Mouse (Mus musculus) thymus, postnatal 10 days (tissue): Measurements from ENCODE around the gene Tsen15.

ENCODE experiments used
- DNase-seq, 2 experiments: peaks; one replicate each; pipeline ENCODE4 v3.0.0; 2021; ENCODE audit warnings: low spot score in 2 of 2

The Tsen15 gene

DNA sequence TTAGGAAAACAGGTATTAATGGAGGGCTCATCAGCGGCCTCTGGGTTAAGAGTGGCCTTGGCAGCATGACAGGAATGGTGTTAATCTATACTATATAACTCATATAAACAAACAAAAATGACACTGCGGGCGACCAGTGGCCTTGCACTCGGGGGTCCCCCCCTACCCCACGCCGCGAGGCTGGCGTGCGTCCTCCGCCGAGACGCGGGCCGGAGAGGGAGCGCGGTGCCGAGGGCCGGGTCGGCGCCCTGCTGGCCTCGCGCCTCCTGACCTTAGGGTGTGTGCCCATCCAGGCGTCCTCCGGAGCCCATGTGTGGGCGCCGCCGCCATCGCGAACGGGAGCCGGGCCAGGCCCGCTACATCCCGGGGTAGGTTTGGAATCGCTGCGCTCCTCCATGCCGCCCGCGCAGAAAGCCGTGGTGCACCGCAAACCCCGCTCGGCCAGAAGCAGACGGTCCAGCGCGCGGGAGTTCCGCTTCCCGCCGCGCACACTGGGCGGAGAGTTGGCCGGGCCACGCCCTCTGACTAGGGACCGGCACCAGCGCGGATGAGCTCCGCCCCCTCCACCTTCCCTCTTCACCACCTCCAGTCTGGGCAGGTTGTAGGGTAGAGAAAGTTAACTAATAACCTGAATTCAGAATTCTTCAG is at the start of gene Tsen15:
Gene Tsen15 (minus strand): TSS at position 501 of the 648 bp plus-strand sequence.
- DNase-seq, result peak; percentile 65 to 77

DNA sequence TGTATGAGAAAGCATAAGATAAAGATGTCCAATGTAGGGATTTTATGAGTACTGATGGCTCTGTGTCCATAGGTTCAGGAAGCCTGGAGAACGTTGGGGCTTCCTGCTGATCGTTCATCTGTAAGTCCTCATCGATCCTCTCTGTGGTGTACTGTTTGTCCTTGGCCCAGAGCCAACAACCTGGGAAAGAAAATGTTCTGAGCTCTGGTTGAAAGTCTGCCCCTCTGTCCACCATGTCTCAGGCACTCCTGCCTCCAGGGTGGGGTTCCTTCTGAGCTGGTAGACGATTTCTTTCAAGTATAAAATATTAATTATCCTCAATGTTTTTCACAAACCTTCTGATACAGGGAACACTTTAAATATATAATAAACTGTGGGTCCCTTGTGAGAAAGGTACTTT is 47.7 kb upstream of the Tsen15 start:
- DNase-seq, result no peak

DNA sequence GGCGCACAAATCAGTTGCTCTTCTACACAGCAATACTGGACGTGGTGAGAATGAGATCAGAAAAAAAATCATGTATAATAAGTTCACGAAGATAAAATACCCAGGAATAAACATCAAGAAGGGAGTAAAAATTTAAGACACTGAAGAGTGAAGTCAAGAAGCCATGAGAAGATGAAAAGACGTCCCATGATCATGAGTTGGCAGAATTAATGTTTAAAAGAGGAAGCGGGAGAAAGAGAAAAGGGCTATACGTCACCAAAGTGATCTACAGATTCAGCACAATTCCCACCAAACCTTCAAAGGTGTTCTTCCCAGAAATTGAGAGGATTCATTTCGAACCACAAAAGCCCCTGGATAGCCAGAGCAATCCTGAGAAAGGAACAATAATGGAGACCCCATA is 43.3 kb upstream of the Tsen15 start:
- no peak for DNase-seq

DNA sequence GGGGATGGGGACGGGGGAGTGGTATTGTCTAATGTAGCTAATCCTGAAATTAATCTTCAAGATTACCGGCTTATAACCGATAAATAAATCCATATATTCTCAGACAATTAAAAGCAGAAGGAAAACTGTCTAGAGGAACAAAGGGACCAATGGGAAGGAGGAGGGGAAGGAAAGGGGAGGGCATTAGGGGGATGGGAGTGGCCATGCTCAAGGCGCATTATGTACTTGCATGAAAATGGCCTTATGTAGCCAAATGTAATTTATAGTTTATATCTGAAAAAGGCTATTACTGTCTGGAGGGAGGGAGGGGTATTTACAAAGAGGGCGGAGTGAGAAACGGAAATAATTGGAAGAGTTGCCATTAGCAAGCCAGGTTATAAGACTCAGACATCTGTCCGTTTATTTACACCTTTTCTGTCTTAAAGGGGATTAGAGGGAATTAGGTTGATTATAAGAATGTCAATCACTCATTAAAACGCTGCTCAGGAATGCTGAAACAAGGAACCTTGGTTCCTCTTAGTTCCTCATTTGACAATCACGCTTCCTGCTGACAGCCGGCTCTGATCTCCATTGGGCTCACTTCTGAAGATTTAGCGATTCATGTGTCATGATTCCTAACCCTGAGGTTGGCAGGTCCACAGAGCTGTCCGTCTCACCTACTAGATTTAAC is 41.6 kb upstream of the Tsen15 start:
- no peak for DNase-seq

DNA sequence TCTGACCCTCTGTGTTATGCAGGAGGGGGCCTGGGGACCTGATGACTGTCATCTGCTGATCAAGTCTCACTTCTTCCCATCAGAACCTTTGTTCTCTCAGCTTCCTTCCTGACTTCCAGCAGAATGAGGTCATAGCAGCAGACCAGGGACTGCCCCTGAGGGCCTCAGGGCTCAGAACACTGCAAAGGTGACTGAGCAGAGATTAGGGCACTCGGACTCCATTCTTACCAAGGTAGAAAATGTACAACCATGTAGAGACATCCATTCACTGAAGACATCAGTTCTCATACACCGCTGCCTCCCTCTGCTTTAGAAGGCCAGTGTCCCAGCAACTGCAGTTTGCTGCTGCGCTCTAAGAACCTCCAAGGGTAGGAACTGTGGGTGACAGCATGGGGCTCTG is 36.6 kb upstream of the Tsen15 start:
- DNase-seq, result no peak

DNA sequence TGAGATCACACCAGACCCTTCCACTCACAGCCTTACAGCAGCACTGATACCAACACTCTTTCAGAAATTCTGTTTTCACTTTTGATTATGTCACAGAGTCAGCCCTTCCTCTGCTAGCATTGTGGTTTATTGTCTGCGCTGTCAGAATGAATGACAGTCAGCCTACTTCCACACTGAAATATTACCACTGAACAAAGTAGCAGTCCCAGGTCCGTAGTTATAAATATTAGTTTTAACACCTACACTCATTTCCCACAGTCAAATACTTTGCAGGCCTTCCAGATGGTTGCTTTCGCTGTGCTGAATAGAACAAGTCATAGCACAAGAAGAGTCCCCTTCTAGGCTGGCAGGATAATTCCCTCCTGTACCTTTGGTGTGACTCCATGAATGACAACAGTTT is 35.8 kb upstream of the Tsen15 start:
- DNase-seq, result no peak

DNA sequence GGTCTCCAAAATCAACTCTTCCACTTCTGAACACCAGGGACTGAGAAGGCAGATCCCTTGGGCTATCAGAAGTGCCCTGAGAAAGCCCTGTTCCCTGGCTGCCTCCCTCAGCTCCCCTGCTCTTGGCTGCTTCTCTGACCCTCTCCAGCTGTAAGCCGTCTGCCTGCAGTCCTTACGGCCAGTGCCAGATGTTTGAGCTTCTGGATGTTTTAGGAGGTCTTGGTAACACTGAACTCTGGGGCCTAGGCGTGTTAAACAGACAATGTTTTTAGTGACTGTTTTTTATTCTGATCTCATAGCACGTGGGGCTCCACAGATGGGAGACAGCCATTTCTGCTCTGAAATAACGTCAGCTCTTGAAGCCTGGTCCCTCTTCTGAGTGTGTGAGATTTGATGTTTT is 31.1 kb upstream of the Tsen15 start:
- DNase-seq, result no peak

DNA sequence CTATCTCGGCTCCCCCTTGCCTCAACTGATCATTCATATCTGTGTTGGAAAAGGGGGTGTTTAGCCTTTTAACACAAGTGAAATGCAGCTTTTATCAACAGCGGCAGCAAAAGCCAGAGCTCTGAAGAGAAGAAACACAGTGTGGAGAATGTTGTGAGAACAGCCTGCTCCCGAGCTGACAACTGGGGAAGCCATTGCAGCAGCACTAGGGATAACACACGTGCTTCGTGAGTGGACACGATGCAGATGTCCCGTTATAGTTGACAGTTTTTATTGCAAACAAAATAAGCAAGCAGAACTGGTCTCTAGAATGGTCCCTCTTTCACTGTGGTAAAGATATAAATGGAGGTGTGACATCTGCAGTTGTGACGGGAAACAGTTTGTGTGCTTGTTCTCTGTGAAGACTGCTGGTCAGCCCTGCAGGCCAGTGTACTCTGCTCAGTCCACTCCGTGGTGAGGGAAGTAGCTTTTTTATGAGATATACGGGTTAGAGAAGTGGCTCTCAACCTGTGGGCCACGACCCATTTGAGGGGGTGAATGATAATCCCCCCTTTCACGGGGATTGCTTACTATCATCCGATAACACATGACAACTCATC is 29.9 kb upstream of the Tsen15 start:
- DNase-seq, result no peak

DNA sequence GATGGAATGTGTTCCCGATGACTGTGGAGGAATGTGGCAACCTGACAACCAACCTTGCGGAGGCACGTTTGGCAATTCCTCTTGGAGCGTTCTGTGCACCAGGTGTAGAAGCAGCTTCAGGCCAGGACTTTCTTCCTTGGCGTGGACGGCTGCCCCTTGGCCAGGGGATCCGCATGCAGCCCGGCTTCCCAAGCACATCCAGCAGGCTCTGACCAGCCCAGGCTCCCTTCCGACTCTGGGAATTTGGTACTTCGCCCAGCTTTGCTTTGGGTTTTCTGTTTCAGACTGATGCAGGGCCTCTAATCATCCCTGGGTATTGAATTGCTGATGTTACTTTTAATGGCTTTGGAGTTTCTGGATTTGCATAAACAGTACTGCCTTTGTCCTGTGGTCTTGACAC is 28.0 kb upstream of the Tsen15 start:
- DNase-seq, result no peak

DNA sequence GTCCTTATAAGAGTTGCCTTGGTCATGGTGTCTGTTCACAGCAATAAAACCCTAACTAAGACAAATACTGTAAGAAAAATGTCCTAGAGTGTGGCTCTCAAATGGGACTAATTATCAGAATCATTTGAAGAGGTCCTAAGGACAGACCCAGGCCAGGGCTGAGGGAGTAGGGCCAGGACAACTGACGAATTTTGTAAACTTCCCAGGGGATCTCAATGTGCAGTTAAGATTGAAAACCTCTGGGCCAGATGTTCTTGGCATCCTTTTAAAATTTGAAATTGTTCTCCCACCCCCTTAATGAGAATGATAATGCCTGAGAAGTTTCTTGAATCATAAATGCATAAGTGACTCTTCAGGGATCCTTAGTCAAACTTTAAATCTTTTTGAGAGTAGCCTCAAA is 27.5 kb upstream of the Tsen15 start:
- no peak for DNase-seq

DNA sequence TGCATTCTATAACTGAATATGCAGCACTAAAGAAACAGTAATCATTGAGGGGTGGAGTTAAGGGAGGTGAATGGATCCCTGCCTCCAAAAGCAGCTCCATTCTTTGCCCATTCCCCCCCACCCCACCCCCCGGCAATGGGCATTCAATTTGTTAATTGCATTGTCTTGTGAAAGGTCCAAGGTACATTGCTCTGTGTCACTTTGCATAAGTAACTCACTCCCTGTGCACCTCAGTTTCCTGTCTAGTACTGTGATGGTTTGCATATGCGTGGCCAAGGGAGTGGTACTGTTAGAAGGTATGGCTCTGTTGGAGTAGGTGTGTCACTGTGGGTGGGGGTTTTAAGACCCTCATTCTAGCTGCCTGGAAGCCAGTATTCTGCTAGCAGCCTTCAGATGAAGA is 26.6 kb upstream of the Tsen15 start:
- DNase-seq, result no peak

DNA sequence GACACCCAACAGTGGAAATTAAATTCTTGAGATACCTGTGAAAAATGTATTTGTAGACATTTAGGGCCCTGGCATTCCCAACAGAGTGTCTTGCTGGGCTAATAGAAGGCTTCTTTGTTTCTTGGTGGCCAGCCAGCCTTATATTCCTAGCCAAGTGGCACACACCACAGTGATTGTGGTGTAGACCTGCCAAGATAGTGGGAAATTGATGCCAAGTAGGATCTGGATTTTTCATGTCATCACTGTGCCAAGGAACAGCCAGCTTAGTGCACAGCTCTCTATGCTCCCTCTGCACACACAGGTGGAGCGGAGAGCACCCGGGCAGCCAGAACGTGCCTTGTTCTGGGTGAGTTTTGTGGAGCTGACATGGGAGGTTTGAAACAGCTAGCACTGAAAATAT is 24.2 kb upstream of the Tsen15 start:
- DNase-seq, result no peak

DNA sequence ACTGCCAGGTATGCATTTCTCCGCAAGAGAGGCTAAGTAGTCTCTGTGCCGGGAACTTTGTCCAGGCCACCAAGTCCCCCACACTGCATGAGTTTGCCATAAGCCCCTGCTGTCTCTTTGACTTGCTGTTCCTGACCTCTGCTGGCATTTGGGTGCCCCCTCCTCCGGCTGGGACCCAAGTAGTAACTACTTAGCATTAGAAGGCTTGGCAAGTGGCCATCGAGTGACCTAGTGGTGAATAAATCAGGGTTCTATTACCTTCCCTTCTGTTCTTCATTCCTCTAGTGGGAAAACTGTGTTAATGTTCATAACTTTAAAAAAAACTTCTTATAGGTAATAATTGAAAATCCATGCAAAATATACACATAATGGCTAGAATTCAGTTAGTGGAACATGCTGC is 22.9 kb upstream of the Tsen15 start:
- no peak for DNase-seq

DNA sequence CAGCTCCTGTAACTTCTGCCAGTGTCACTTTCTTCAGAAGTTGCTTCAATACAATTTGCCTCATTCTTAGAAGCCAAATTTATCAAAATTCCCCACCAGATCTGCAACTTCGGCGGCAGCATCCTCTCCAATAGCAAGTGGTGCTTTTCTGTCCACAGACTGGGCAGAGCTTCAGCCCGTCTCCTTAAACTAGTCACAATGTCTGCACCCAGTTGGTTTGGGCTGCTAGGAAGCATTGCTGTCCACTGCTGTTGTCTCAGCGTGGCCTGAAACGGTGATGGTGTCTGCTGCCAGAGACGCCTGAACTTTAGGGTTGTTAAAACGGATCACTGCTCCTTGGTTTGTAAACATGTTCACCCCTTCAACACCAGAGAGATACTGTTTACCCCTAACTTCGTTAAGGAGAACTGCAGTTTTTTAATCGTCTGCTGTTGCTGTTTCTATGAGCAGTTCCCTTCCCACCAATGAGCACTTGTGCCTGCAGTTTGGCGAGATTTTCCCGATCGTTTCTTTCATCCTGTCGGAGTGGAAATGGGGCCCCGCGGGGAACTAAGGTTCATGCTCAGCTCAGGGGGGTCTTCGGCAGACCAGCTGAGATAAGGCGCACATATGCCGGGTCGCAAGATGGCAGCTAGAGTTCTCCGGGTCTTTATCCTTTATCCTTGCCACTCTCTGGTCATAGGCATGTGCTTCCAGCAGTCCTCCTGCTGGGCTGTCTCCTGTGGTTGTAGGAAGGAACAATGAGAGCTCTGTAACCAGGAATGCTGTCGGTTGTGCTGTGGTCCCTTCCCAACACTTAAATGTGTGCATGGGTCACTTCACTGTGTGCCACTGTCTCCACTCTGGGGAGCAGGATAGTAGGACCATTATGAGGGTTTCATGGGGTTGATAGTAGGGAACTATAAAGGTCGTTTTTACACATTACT is 20.8 kb upstream of the Tsen15 start:
- DNase-seq, result no peak

DNA sequence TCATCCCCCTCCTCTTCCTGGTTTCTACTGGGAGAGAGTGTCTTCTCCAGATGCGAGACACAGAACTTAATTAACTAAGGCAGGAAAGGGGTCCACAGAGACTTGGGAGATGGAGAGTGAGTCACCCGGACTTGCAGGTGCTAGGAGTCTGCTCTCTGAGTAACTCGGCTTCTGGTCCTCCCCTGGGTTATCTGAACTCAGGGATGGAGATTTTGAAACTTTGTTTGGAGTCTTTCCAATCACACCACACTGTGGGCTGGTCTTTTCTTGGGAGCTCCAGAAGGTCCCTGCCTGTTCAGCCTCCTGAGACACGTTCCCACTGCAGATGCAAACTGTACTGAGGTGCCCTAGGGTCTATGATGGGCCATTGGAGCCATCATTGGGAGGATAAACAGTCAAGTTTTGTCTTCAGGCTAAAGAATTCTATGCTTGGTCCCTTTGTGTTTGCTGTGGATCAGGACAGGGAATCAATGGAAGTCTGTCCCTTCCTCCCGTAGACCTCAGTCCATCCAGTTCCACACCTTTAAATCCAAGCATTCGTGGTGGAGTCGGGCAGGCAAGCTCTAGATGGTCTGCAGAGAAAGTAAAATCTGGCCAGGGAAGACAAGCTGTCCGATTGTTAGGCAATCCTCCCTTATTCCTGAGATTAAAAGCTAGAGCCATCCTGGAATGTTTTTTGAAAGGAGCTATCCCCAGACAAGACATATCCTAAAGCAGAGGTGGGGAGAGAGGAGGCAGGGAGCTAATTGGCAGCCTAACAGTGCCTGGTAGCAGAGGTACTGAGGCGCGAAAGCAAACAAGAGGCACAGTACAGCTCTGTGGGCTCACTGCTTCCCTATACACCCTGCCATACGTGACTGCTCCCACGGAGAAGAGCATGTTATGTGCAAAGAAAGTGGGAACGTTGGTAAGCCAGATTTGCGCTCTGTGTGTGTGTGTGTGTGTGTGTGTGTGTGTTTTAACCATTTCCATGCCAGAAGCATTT is 14.4 kb upstream of the Tsen15 start:
- DNase-seq, result no peak

DNA sequence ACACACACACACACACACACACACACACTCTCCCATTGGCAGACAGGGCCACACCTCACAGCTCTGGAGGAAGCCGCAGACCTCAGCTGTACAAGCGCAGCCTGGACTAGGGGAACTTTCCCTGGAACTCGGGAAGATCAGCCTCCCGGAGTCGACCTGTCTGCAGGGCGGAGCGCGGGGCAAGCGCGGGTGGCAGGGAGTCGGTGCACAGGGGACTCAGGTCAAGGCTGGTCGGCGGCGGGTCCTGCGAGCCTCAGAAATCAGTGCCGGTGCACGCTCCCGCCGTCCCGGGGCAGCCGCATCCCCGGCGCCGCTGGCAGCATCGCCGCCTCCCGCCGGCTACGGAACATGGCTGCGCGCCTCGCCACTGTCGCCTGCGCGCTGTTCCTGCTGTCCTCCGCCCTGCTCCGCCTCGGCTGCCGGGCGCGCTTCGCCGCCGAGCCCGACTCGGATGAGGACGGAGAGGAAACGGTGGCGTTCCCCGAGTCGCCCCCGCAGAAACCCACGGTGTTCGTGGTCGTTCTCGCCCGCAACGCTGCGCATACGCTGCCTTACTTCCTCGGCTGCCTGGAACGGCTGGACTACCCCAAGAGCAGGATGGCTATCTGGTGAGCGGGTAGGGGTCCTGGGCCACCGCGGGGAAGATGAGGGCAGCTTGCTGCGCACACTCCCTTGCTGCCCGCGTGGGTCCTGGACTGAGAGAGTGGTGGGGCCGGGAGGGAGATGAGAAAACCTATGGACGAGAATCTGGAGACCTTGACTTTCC is 13.5 kb upstream of the Tsen15 start, which contains the start of gene Colgalt2:
Gene Colgalt2 (plus strand): TSS at position 41 of the 766 bp plus-strand sequence.
- DNase-seq, result peak in 1 of 2 experiments; percentile 21

DNA sequence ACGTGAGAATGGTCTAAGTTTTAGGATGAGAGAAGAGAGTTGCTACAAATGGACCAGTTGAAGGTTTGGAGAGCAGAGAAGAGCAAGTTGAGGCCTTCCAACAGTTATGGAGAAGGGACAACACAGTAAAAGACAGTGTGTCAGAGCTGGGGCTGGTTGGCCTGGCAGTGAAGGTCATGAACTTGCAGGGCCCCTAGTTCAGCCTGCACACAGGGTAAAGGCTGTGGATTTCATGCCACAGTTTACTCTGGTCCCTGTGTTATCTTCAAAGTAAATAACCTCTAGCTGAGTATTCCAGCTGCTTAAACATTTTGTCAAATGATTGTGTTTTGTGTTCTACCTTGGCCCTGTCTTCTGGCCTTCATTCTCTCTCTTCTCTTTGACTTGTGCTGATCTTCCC is 12.2 kb upstream of the Tsen15 start:
- no peak for DNase-seq

DNA sequence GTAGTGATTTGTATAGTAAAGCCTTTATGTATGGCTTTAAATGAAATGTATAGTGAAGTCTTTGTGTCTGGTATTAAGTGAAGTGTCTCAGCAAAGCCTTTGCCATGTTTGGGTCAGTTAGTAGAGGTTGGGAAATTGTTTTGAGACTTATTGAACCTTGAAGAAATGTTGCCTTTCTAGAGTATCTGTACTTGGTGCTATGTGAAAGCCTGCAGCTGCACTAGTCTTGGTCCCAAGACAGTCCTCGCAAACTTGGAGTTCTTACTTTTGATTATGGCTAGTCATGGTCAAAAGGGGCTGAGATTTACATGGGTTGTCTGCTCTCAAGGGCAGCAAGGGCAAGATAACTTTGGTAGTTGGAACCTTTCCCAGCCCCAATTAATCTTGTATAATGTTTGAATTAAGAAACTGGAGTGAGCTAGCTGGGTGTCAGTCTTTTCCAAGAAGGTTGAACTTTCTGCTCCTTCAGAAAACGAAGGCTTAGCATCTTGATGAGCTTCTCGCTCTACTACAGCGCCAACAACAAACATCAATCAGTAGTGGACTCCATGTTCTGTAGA is 8.5 kb upstream of the Tsen15 start:
- no peak for DNase-seq

DNA sequence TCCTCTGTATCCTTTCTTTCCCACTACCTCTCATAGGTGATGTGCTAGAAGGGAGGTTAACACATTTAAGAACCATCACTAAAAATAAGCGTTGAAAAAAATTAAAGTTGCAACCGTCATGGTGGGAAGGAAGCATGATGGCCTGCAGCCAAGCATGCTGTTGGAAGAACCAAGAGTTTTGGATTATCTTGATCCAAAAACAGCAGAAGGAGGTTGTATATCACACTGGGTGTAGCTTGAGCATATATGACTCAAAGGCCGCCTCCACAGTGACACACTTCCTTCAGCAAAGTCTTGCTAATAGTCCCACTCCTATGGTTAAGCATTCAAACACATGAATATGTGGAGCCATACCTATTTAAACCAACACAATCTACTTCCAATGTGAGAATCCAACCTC is 7.6 kb upstream of the Tsen15 start:
- DNase-seq, result no peak

DNA sequence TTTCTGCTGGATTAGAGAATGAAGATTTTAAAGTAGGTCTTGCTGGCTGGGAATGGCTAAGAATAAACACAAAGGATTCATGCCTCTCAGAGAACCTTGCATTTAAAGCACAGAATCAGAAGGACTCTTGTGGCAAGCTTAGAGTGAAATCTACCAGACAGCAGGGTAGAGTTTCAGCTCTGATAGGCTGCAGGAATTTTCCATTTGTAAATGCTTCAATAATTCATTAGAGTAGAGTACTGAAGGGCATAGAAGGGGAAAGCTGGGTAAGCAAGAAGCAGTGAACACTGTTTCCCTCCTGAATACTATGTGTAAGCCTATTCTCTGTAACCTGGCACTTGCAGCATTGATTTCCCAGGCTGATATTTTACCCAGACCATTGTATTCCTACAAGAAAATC is 2.8 kb upstream of the Tsen15 start:
- DNase-seq, result no peak
